In genomic region chr8:87662811-87663341, GRCm38 (mm10) we compare ENCODE assay signal across 8 mouse cellular contexts.
DNase-seq lines count a peak whose midpoint lies in the region; ATAC-seq and TF ChIP-seq lines count a peak whose summit lies in the region.

No protein-coding gene starts in this region.

- peak overlapping the region; percentile 65 for H3K4me2 ChIP-seq in embryonic facial prominence, embryonic 14.5 days (ENCODE audit: low read depth, low read length)
- peak overlapping the region; percentile 62 for H3K4me2 ChIP-seq in heart, embryonic 15.5 days
- peak overlapping the region; percentile 47 for H3K4me2 ChIP-seq in liver, embryonic 12.5 days

- no peaks in the 10 kb centered on the region for H3K36me3 ChIP-seq in embryonic facial prominence, embryonic 14.5 days (ENCODE audit: control insufficient read depth, insufficient read depth, low read length)
- no peaks in the 10 kb centered on the region for H3K36me3 ChIP-seq in heart, embryonic 15.5 days
- H3K36me3 ChIP-seq in liver, embryonic 12.5 days: no peaks in the 10 kb centered on the region
- no peaks in the 10 kb centered on the region for H3K36me3 ChIP-seq in small intestine, adult 2 months (ENCODE audit: control insufficient read depth, insufficient read depth, low read length)

- no peak for TF ChIP-seq POLR2A in small intestine, adult 2 months (IDR thresholded peaks at IDR 0.05; ENCODE audit: low read depth, low read length)

- DNase-seq in cerebellum, postnatal 10 days: peak; percentile 76 to 78
- DNase-seq in cerebellum, adult 8-10 months: no peak
- DNase-seq in A20 (ENCODE audit: low read depth, low spot score): peak; percentile 79
- DNase-seq in embryonic facial prominence, embryonic 14.5 days (ENCODE audit: low spot score): peak; percentile 64
- no peak for DNase-seq in T-cell, adult 2 months (ENCODE audit: low spot score)

- peak overlapping the region; percentile 53 for H3K9ac ChIP-seq in embryonic facial prominence, embryonic 14.5 days (ENCODE audit: low read depth, low read length)
- no peak overlapping the region for H3K9ac ChIP-seq in heart, embryonic 15.5 days
- H3K9ac ChIP-seq in liver, embryonic 12.5 days: no peak overlapping the region

- no peak for TF ChIP-seq CTCF in small intestine, adult 2 months (IDR thresholded peaks at IDR 0.05; ENCODE audit: extremely low read depth, insufficient read length, insufficient replicate concordance, low read depth, low read length)

- H3K4me3 ChIP-seq in embryonic facial prominence, embryonic 14.5 days (ENCODE audit: low read depth, low read length): peak overlapping the region; percentile 33
- peak overlapping the region; percentile 35 for H3K4me3 ChIP-seq in heart, embryonic 15.5 days
- peak overlapping the region; percentile 12 for H3K4me3 ChIP-seq in liver, embryonic 12.5 days
- peak overlapping the region; percentile 22 for H3K4me3 ChIP-seq in small intestine, adult 2 months (ENCODE audit: low read depth, low read length)

- ATAC-seq in embryonic facial prominence, embryonic 14.5 days (ENCODE audit: low read depth): peak; percentile 62
- peak; percentile 16; the same call in 1 of the 2 replicates for ATAC-seq in heart, embryonic 15.5 days (replicated peaks; ENCODE audit: insufficient number of reproducible peaks, insufficient read depth, low FRiP score, low read depth)
- 0 out of 2 replicates have a peak, but pooled peaks have one; percentile 26 for ATAC-seq in liver, embryonic 12.5 days

- H3K27ac ChIP-seq in embryonic facial prominence, embryonic 14.5 days (replicated peaks; ENCODE audit: low read depth, low read length): peak overlapping the region; percentile 63
- no peak overlapping the region for H3K27ac ChIP-seq in heart, embryonic 15.5 days
- no peak overlapping the region for H3K27ac ChIP-seq in liver, embryonic 12.5 days
- no peak overlapping the region for H3K27ac ChIP-seq in small intestine, adult 2 months (ENCODE audit: insufficient read depth, low read depth, low read length)

- peaks cover 28% of the 10 kb centered on the region for H3K4me1 ChIP-seq in embryonic facial prominence, embryonic 14.5 days (ENCODE audit: control insufficient read depth, insufficient read depth, low read length)
- H3K4me1 ChIP-seq in heart, embryonic 15.5 days (replicated peaks): peaks cover 31% of the 10 kb centered on the region
- H3K4me1 ChIP-seq in liver, embryonic 12.5 days: peaks cover 25% of the 10 kb centered on the region
- no peaks in the 10 kb centered on the region for H3K4me1 ChIP-seq in small intestine, adult 2 months (ENCODE audit: control insufficient read depth, insufficient read depth, insufficient read length, low read length)

- H3K9me3 ChIP-seq in embryonic facial prominence, embryonic 14.5 days (ENCODE audit: control insufficient read depth, low read length): no peaks in the 10 kb centered on the region
- no peaks in the 10 kb centered on the region for H3K9me3 ChIP-seq in heart, embryonic 15.5 days (replicated peaks)
- no peaks in the 10 kb centered on the region for H3K9me3 ChIP-seq in liver, embryonic 12.5 days (replicated peaks)

- 6% methylated on average over 24 of the region's 25 CpGs for WGBS in embryonic facial prominence, embryonic 14.5 days
- 6% methylated on average over 25 of the region's 25 CpGs for WGBS in heart, embryonic 15.5 days
- WGBS in liver, embryonic 12.5 days (ENCODE audit: insufficient replicate concordance): 6% methylated on average over 25 of the region's 25 CpGs
- 11% methylated on average over 25 of the region's 25 CpGs for WGBS in small intestine, adult 2 months

- H3K27me3 ChIP-seq in embryonic facial prominence, embryonic 14.5 days (replicated peaks; ENCODE audit: control insufficient read depth, insufficient read depth, low read length): peaks cover 29% of the 10 kb centered on the region
- H3K27me3 ChIP-seq in heart, embryonic 15.5 days: peaks cover 60% of the 10 kb centered on the region
- peaks cover 70% of the 10 kb centered on the region for H3K27me3 ChIP-seq in liver, embryonic 12.5 days (replicated peaks)
- H3K27me3 ChIP-seq in small intestine, adult 2 months (ENCODE audit: control insufficient read depth, insufficient read depth, low read length): peaks cover 28% of the 10 kb centered on the region

Comparison
In these comparisons a context has a peak if more than half of its experiments do, and no peak if none do; other contexts are left out.
1. DNase-seq: peak in cerebellum, postnatal 10 days (2 of 2), A20 (single experiment) and embryonic facial prominence, embryonic 14.5 days (single experiment); none in cerebellum, adult 8-10 months (single experiment) and T-cell, adult 2 months (single experiment).
2. Peak in every context shown above with its lines, with median percentiles within 50 percentile points of each other: ATAC-seq, H3K4me2 ChIP-seq and H3K4me3 ChIP-seq.